Mouse (Mus musculus) lung, postnatal 14 days (tissue): Measurements from ENCODE around the gene Poc1a.
A peak's percentile ranks its signal among the peaks of the same experiment; 100 is the strongest.

Experiments
- DNase-seq: peaks from one replicate; pipeline ENCODE4 v3.0.0; 2021

Gene Poc1a

GRCm38 (mm10) chr9:106339730-106340129 is 58.9 kb downstream of the Poc1a start:
- DNase-seq = no peak

GRCm38 (mm10) chr9:106340501-106341312 is 59.8 kb downstream of the Poc1a start:
- DNase-seq = no peak

- no peak for DNase-seq
Measured at GRCm38 (mm10) chr9:106341313-106341686, 60.4 kb downstream of the Poc1a start.

- no peak for DNase-seq
Measured at GRCm38 (mm10) chr9:106342573-106342972, 61.7 kb downstream of the Poc1a start.

- peak; percentile 68 for DNase-seq
Measured at GRCm38 (mm10) chr9:106345167-106345566, 64.3 kb downstream of the Poc1a start.

- DNase-seq = no peak
Measured at GRCm38 (mm10) chr9:106345630-106346029, 64.8 kb downstream of the Poc1a start.

- DNase-seq = no peak
Measured at GRCm38 (mm10) chr9:106348281-106348680, 67.4 kb downstream of the Poc1a start.

- DNase-seq = peak; percentile 71
Measured at GRCm38 (mm10) chr9:106349075-106349474, 68.2 kb downstream of the Poc1a start.

- DNase-seq = no peak
Measured at GRCm38 (mm10) chr9:106351178-106351577, 70.3 kb downstream of the Poc1a start.

- DNase-seq = peak; percentile 30
Measured at GRCm38 (mm10) chr9:106353779-106354178, 72.9 kb downstream of the Poc1a start.

- no peak for DNase-seq
Measured at GRCm38 (mm10) chr9:106354810-106355209, 73.9 kb downstream of the Poc1a start.

GRCm38 (mm10) chr9:106355217-106355974 is 74.5 kb downstream of the Poc1a start:
- no peak for DNase-seq

GRCm38 (mm10) chr9:106355975-106356286 is 75.1 kb downstream of the Poc1a start:
- no peak for DNase-seq

- DNase-seq = peak; percentile 22
Measured at GRCm38 (mm10) chr9:106356323-106356844, 75.5 kb downstream of the Poc1a start.

GRCm38 (mm10) chr9:106357167-106357566 is 76.3 kb downstream of the Poc1a start:
- no peak for DNase-seq

GRCm38 (mm10) chr9:106359297-106359696 is 78.4 kb downstream of the Poc1a start:
- DNase-seq = no peak

GRCm38 (mm10) chr9:106361140-106361539 is 80.3 kb downstream of the Poc1a start:
- DNase-seq = peak; percentile 25

GRCm38 (mm10) chr9:106365333-106365732 is 84.5 kb downstream of the Poc1a start:
- no peak for DNase-seq

- DNase-seq = no peak
Measured at GRCm38 (mm10) chr9:106366188-106366587, 85.3 kb downstream of the Poc1a start.

- DNase-seq = peak; percentile 19
Measured at GRCm38 (mm10) chr9:106367001-106367400, 86.1 kb downstream of the Poc1a start.

GRCm38 (mm10) chr9:106367592-106368111 is 86.8 kb downstream of the Poc1a start:
- peak; percentile 99 for DNase-seq

- DNase-seq = peak; percentile 88
Measured at GRCm38 (mm10) chr9:106368112-106368717, 87.4 kb downstream of the Poc1a start, which contains the start of gene Dusp7. TSS of gene Dusp7 (plus strand) at chr9:106368632.

GRCm38 (mm10) chr9:106368831-106369501 is 88.1 kb downstream of the Poc1a start:
- DNase-seq = peak; percentile 55
